Mouse (Mus musculus): ENCODE results near the gene Dtnb. TPM values are rescaled to one million over a fixed set of nuclear protein-coding genes. Genes with fewer than 3 reads are reported as not detected.

Gene Dtnb
- total and polyA plus RNA-seq, 3 experiments = 0.38 to 13.1 TPM; not detected in 1

- ATAC-seq (ENCODE audit: extremely low read depth, insufficient number of reproducible peaks, low FRiP score, poor library complexity, severe bottlenecking) = no peak
- H3K4me3 ChIP-seq (ENCODE audit: low read depth, low read length) = no peak overlapping the region
Measured at GRCm38 (mm10) chr12:3659554-3660311, 87.6 kb downstream of the Dtnb start.

GRCm38 (mm10) chr12:3660985-3661635 is 88.9 kb downstream of the Dtnb start:
- TF ChIP-seq GATA1 (IDR thresholded peaks at IDR 0.05; ENCODE audit: borderline replicate concordance, low read length) (no peak), CTCF (IDR thresholded peaks at IDR 0.05; ENCODE audit: low read depth, low read length) (no peak), GATA2 (IDR thresholded peaks at IDR 0.05; ENCODE audit: borderline replicate concordance, low read depth, low read length) (no peak), POLR2AphosphoS5 (IDR thresholded peaks at IDR 0.05; ENCODE audit: insufficient replicate concordance, low read depth, low read length) (no peak), TAL1 (conservative IDR thresholded peaks at IDR 0.05; ENCODE audit: low read depth, low read length) (no peak)
- H3K4me1 ChIP-seq (ENCODE audit: insufficient read depth, low read depth, low read length) = no peaks in the 10 kb centered on the region
- peaks cover 4% of the 10 kb centered on the region; the same call in 1 of the 2 replicates for H3K27me3 ChIP-seq (ENCODE audit: insufficient read depth, low read length)
- ATAC-seq (ENCODE audit: extremely low read depth, insufficient number of reproducible peaks, low FRiP score, poor library complexity, severe bottlenecking) (no peak), DNase-seq (ENCODE audit: low spot score) (no peak)
- H3K4me3 ChIP-seq (ENCODE audit: low read depth, low read length) = no peak overlapping the region
- H3K36me3 ChIP-seq (replicated peaks) = no peaks in the 10 kb centered on the region
- H3K9me3 ChIP-seq (replicated peaks) = no peaks in the 10 kb centered on the region

More at GRCm38 (mm10) chr12:3659554-3660311, 87.6 kb downstream of the Dtnb start:
- no peak for TF ChIP-seq GATA1 (IDR thresholded peaks at IDR 0.05; ENCODE audit: borderline replicate concordance, low read length)
- TF ChIP-seq CTCF (IDR thresholded peaks at IDR 0.05; ENCODE audit: low read depth, low read length) = no peak
- TF ChIP-seq GATA2 (IDR thresholded peaks at IDR 0.05; ENCODE audit: borderline replicate concordance, low read depth, low read length) = no peak
- TF ChIP-seq POLR2AphosphoS5 (IDR thresholded peaks at IDR 0.05; ENCODE audit: insufficient replicate concordance, low read depth, low read length) = no peak
- TF ChIP-seq TAL1 (conservative IDR thresholded peaks at IDR 0.05; ENCODE audit: low read depth, low read length) = no peak
- no peak for DNase-seq (ENCODE audit: low spot score)
- Histone ChIP-seq H3K9me3 (replicated peaks) (no peaks in the 10 kb centered on the region), H3K27me3 (ENCODE audit: insufficient read depth, low read length) (peaks cover 2% of the 10 kb centered on the region; the same call in 1 of the 2 replicates), H3K36me3 (replicated peaks) (no peaks in the 10 kb centered on the region), H3K4me1 (ENCODE audit: insufficient read depth, low read depth, low read length) (no peaks in the 10 kb centered on the region)

GRCm38 (mm10) chr12:3662660-3663059 is 90.5 kb downstream of the Dtnb start:
- H3K4me1 ChIP-seq (ENCODE audit: insufficient read depth, low read depth, low read length) = no peaks in the 10 kb centered on the region
- H3K36me3 ChIP-seq (replicated peaks) = no peaks in the 10 kb centered on the region
- H3K9me3 ChIP-seq (replicated peaks) = no peaks in the 10 kb centered on the region
- DNase-seq (ENCODE audit: low spot score) (no peak), ATAC-seq (ENCODE audit: extremely low read depth, insufficient number of reproducible peaks, low FRiP score, poor library complexity, severe bottlenecking) (no peak)
- H3K4me3 ChIP-seq (ENCODE audit: low read depth, low read length) = no peak overlapping the region
- TF ChIP-seq CTCF (IDR thresholded peaks at IDR 0.05; ENCODE audit: low read depth, low read length) (no peak), POLR2AphosphoS5 (IDR thresholded peaks at IDR 0.05; ENCODE audit: insufficient replicate concordance, low read depth, low read length) (no peak), GATA1 (IDR thresholded peaks at IDR 0.05; ENCODE audit: borderline replicate concordance, low read length) (no peak), TAL1 (conservative IDR thresholded peaks at IDR 0.05; ENCODE audit: low read depth, low read length) (no peak), GATA2 (IDR thresholded peaks at IDR 0.05; ENCODE audit: borderline replicate concordance, low read depth, low read length) (no peak)
- peaks cover 4% of the 10 kb centered on the region; the same call in 1 of the 2 replicates for H3K27me3 ChIP-seq (ENCODE audit: insufficient read depth, low read length)

- Histone ChIP-seq H3K36me3 (replicated peaks) (no peaks in the 10 kb centered on the region), H3K27me3 (ENCODE audit: insufficient read depth, low read length) (peaks cover 4% of the 10 kb centered on the region; the same call in 1 of the 2 replicates)
Measured at GRCm38 (mm10) chr12:3663386-3663785, 91.2 kb downstream of the Dtnb start.

GRCm38 (mm10) chr12:3669971-3670381 is 97.8 kb downstream of the Dtnb start:
- no peaks in the 10 kb centered on the region for H3K36me3 ChIP-seq (replicated peaks)
- DNase-seq (ENCODE audit: low spot score) = no peak
- ATAC-seq (ENCODE audit: extremely low read depth, insufficient number of reproducible peaks, low FRiP score, poor library complexity, severe bottlenecking) = no peak
- no peaks in the 10 kb centered on the region for H3K4me1 ChIP-seq (ENCODE audit: insufficient read depth, low read depth, low read length)
- no peak for TF ChIP-seq CTCF (IDR thresholded peaks at IDR 0.05; ENCODE audit: low read depth, low read length)
- H3K4me3 ChIP-seq (ENCODE audit: low read depth, low read length) = no peak overlapping the region
- no peaks in the 10 kb centered on the region for H3K9me3 ChIP-seq (replicated peaks)
- peaks cover 5% of the 10 kb centered on the region; the same call in 1 of the 2 replicates for H3K27me3 ChIP-seq (ENCODE audit: insufficient read depth, low read length)

More at GRCm38 (mm10) chr12:3663386-3663785, 91.2 kb downstream of the Dtnb start:
- TF ChIP-seq GATA1 (IDR thresholded peaks at IDR 0.05; ENCODE audit: borderline replicate concordance, low read length) (no peak), GATA2 (IDR thresholded peaks at IDR 0.05; ENCODE audit: borderline replicate concordance, low read depth, low read length) (no peak), TAL1 (conservative IDR thresholded peaks at IDR 0.05; ENCODE audit: low read depth, low read length) (no peak), CTCF (IDR thresholded peaks at IDR 0.05; ENCODE audit: low read depth, low read length) (no peak), POLR2AphosphoS5 (IDR thresholded peaks at IDR 0.05; ENCODE audit: insufficient replicate concordance, low read depth, low read length) (no peak)
- no peak for DNase-seq (ENCODE audit: low spot score)
- Histone ChIP-seq H3K4me3 (ENCODE audit: low read depth, low read length) (no peak overlapping the region), H3K4me1 (ENCODE audit: insufficient read depth, low read depth, low read length) (no peaks in the 10 kb centered on the region), H3K9me3 (replicated peaks) (no peaks in the 10 kb centered on the region)
- no peak for ATAC-seq (ENCODE audit: extremely low read depth, insufficient number of reproducible peaks, low FRiP score, poor library complexity, severe bottlenecking)

- Histone ChIP-seq H3K4me1 (ENCODE audit: insufficient read depth, low read depth, low read length) (no peaks in the 10 kb centered on the region), H3K9me3 (replicated peaks) (no peaks in the 10 kb centered on the region), H3K36me3 (replicated peaks) (no peaks in the 10 kb centered on the region), H3K27me3 (ENCODE audit: insufficient read depth, low read length) (peaks cover 5% of the 10 kb centered on the region; the same call in 1 of the 2 replicates), H3K4me3 (ENCODE audit: low read depth, low read length) (no peak overlapping the region)
- TF ChIP-seq POLR2AphosphoS5 (IDR thresholded peaks at IDR 0.05; ENCODE audit: insufficient replicate concordance, low read depth, low read length) = no peak
- no peak for TF ChIP-seq GATA1 (IDR thresholded peaks at IDR 0.05; ENCODE audit: borderline replicate concordance, low read length)
- TF ChIP-seq TAL1 (conservative IDR thresholded peaks at IDR 0.05; ENCODE audit: low read depth, low read length) = no peak
- no peak for TF ChIP-seq CTCF (IDR thresholded peaks at IDR 0.05; ENCODE audit: low read depth, low read length)
- no peak for TF ChIP-seq GATA2 (IDR thresholded peaks at IDR 0.05; ENCODE audit: borderline replicate concordance, low read depth, low read length)
- DNase-seq (ENCODE audit: low spot score) (no peak), ATAC-seq (ENCODE audit: extremely low read depth, insufficient number of reproducible peaks, low FRiP score, poor library complexity, severe bottlenecking) (no peak)
Measured at GRCm38 (mm10) chr12:3671117-3671516, 98.9 kb downstream of the Dtnb start.
